Mouse (Mus musculus) embryonic stem cell, embryonic (primary cell): Measurements from ENCODE around the gene Grid2.

Source experiments
- CTCF ChIA-PET, 4 experiments: fragments of 300-600 bp in 2 of 4; fragments of 350-600 bp in 2 of 4; sonication (Branson Sonifier 250); formaldehyde crosslinking; loops; one replicate each; lab custom pipeline; 2022; ENCODE audit warnings: inconsistent platforms in 2 of 4; lab: Charles Lee
- POLR2A ChIA-PET, 4 experiments: fragments of 300-600 bp in 2 of 4; fragments of 350-600 bp in 2 of 4; sonication (Branson Sonifier 250); formaldehyde crosslinking; loops; one replicate each; lab custom pipeline; 2022; ENCODE audit warnings: antibody characterized with exemption in 4 of 4, inconsistent platforms in 1 of 4; lab: Charles Lee

The Grid2 gene

DNA sequence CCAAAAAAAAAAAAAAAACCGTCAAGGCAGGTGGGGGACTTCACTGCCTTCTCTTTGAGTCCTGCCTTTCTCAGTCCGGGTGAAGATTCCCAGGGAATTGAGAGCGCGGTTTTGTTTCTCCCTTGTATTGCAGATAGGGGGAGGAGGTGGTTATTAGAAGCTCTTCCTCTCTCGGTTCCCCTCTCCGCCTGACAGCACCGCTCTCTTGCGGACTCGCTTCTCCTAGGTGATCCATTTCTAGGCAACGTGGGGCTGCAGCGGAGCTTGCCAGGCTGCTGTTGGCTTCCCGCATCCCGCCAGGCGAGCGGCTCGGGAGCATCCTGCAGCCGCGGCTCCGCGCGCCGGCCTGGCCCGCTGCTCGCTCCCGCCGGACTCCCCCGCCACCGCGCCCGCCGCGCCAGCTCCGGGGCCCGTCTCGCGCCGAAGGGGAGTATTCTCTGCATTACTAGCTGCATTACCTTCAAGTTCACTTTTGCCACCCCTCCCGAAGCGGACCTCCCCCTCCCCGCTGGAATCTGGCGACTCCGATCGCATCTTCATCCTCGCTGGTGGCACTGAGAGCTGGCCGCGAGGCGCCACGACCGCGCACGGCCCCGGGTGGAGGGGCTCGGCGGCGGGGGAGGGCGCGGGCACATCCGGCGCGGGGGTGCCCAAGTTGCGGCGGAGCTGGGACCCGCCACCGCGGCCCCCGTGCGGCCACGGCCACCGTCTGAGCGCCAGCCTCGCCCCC is at the start of gene Grid2:
Gene Grid2, plus strand, starts transcription at position 51 of the 730 bp plus-strand sequence.
- CTCF ChIA-PET = no interaction called here
- POLR2A ChIA-PET = no interaction called here

DNA sequence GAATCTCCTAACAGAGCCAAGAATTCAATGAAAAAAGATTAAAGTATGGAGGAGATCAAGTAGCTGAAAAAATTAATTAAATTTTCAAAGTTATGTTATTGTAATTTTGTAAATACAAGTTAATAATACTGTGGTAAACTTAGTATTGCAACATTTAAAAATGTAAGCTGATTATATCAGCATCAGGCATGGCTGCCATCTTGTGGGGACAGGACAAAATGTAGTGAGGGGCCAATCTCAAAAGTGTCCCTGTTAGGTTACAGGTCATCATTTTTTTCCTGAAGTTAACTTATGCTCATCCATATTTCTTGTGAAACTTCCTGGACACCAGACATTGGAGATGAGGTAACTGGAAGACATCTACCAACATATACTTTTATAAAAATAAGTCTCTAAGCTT is 4.9 kb upstream of the Grid2 start:
- CTCF ChIA-PET = no interaction called here
- POLR2A ChIA-PET = no interaction called here

DNA sequence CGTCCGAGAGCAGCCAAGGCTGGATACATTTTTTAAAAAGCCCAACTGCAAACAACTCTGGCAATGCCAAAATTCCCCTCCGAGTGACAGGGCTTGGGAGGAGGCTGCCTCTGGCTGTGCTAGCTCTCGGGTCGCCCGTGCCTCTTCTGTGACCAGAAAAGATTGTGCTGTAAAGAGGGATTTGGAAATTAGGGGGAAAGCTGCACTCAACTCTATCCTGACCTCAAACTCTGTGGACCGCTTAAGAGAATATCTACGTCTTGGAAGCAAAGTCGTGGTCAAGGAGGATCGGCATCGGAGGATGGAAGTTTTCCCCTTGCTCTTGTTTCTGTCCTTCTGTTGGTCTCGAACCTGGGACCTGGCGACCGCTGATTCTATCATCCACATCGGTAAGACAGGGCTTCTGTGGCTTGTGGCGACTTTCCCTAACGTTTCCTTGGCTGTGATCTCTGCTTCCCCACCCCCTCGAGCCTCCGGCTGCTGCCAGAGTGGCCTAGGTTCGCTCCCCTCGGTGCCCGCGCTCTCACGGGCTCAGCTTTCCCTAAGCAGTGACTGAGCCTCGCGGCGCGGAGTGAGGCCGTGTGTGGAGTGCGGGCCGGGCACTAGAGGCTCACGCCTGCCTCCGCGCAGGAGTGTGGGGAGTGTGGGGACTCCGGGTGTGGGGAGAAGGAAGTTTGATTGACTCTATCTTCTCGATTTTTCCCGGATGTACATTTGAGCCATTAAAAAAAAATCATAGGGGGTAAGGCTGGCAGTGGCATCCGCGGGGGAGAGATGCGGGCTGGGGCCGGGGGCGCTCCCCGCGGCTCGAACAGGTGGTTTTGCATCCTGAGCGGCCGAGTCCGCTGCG is 1.1 kb downstream of the Grid2 start:
- ChIA-PET POLR2A (interaction anchor here in 2 of 4 experiments (0.6 to 0.7 kb wide), 2 partner anchors 44 to 748 kb away, joined by 3 to 7 read pairs; no protein-coding TSS in a partner anchor), CTCF (no interaction called here)

DNA sequence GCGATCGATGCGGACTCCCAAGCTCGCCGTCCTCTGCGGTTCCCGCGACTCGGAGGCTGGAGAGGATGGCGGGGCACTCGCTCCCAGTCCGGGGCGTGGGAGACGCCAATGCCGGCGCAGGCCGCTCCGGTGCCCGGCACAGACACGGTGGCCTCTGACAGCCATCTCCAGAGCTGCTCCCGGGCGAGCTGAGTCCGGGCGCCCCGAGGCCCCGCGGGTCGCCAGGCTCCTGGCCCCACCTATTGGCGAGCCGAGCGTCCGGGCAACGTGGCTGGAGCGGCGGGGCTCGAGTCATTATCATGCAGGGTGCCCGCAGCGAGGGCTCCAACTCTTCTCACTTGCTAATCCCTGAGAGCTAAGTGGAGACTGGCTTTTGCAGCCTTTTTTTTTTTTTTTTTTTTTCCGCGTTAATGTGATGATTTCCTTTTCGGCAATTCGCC is 1.8 kb downstream of the Grid2 start:
- POLR2A ChIA-PET = interaction anchor here in 2 of 4 experiments (0.6 to 0.7 kb wide), 2 partner anchors 43 to 749 kb away, joined by 3 to 7 read pairs; no protein-coding TSS in a partner anchor
- CTCF ChIA-PET = interaction anchor here in 1 of 4 experiments (0.8 kb wide), 1 partner anchor 658 kb away, joined by 10 read pairs; no protein-coding TSS in a partner anchor

DNA sequence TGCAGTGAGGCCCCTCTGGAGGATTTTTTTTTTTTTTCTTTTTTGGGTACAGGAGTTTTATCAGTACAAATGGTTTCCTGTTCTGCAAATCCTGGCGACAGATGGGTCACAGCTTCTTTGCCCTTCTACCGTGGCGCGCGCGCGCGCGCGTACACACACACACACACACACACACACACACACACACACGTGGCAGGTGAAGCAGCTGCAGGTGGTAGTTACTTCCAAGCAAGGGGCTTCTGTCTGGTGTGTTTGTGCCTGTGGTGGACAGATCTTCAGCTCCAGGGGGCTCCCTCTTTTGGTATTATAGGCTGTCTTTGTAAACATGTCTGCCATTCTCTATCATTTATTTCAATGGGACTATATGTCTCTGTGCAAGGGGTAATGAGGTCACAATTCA is 2.2 kb downstream of the Grid2 start:
- CTCF ChIA-PET = interaction anchor here in 1 of 4 experiments (0.8 kb wide), 1 partner anchor 659 kb away, joined by 10 read pairs; no protein-coding TSS in a partner anchor
- POLR2A ChIA-PET = interaction anchor here in 2 of 4 experiments (0.6 to 0.7 kb wide), 2 partner anchors 42 to 749 kb away, joined by 3 to 7 read pairs; no protein-coding TSS in a partner anchor

DNA sequence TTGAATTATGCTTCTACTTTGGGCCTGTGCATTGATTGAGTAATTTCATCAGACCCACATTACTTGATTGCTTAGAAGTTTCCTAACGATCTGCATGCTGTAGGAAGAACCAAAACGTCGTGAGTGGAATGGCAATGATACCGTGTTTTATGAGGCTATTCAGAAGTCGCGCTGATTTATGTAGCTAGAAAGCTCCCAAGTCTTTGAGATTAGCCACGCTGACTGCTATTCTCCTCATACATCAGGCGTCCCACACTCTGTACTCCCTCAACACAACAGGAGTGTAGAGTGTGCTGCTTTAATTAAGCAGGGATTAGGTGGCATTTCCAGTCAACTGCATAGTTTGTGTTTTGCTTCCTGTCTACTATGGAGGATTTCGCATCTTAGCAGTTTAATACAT is 4.1 kb downstream of the Grid2 start:
- POLR2A ChIA-PET = no interaction called here
- CTCF ChIA-PET = no interaction called here

DNA sequence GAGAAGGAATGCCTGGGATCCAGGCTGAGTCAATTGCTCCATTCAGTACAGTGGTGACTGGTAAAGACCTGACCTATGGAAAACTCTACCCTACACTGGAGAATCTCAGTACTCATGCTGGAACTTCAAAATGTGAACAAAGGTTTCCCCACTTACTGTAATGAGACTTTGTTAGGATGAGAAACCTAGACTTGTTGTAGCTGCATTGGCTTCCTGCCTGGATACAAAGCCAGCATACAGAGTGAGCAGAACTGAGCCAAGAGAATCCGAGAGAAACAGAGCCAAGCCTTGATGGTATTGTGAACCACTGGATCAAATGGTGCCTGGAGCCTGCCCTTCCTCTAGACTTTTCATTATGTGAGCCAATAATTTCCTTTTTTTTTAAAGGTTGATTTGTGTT is 28.7 kb downstream of the Grid2 start:
- ChIA-PET POLR2A (no interaction called here), CTCF (no interaction called here)

DNA sequence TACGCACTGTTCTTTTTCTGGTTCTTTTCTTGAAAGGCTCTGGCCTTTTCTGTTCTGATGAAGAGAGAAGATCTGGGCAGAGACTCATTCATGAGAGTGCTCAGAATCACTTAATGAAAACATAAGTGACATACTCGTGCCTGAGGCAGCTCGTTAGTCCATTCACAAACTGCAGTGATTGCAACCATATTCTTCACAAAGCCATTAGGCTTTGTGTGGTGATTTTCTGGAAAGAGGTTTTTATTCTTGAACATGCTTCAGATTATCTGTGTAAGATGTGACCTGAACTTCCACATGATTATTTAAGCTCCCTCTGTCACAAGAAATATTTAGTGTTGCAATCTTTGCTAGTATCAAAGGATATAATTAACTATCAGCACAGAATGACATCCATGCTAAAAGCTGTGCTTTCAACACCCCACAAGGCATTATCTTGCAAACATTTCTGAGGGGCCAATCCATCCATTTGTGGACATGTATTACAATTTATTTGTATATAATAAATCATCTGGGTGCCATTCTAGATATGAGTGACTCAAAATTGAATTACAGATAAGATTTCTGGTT is 86.8 kb downstream of the Grid2 start:
- ChIA-PET POLR2A (no interaction called here), CTCF (no interaction called here)

DNA sequence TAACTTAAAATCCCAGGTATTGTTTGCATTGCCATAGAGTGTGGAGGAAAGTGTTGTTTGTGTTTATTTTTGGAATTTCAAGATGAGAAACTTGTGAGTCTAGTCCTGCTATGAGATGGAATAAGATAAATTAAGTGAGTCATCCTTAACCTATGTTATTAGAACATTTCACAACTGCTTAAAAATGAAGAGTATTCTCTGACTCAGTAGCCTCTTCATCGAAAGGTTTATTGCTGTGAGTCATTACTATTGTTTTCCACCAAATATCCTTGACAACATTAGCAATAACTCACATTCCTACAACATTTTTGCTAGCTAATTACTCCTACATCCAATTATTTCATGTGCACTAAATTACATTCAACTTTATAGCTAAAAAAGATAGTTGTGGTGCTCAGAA is 91.3 kb downstream of the Grid2 start:
- POLR2A ChIA-PET = no interaction called here
- CTCF ChIA-PET = no interaction called here

DNA sequence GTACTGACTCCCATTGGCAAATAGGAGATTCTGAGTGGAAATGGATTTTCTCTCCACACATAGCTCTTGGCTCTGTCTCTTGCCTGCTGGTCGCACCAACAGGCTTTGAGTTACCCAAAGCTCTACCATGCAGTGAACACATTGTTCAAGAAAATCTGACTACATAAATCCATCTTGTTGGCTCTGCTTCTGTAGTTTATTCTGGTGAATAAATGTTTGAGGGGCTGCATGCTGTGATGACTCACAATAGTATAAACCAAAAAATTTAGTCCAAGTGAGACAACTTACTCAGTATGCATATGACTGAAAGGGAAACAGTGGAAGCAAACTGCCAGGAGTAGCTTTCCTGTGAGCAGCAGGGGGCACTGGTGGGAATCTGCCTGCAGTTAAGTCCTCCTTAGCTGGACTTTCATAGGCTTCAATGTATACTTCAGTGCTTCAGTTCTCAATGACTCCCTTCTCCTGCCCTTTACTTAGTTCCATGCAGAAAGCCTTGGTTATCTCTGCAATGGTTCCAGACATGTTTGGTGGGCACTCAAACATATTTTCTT is 125.5 kb downstream of the Grid2 start:
- ChIA-PET POLR2A (no interaction called here), CTCF (interaction anchor here in 2 of 4 experiments (0.7 kb wide), 2 partner anchors 132 to 1615 kb away, joined by 3 to 5 read pairs; no protein-coding TSS in a partner anchor)

DNA sequence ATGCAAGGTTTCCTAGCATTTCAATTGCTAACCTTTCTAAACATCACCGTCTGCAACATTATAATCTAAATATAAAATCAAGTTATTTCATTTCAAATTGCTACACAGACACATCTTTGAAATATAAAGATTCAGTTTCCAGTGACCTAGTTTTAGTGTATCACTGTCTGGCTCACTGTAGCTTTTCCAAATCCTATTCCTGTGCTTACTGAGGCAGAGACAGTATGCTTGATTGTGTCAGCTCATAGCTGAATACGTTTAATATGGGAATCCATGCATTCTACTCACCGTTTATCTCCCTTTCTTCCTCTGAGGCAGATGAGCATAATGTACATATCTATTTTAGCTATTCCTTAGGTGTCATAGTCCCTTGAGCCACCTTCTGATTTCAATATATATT is 146.0 kb downstream of the Grid2 start:
- POLR2A ChIA-PET = no interaction called here
- CTCF ChIA-PET = no interaction called here

DNA sequence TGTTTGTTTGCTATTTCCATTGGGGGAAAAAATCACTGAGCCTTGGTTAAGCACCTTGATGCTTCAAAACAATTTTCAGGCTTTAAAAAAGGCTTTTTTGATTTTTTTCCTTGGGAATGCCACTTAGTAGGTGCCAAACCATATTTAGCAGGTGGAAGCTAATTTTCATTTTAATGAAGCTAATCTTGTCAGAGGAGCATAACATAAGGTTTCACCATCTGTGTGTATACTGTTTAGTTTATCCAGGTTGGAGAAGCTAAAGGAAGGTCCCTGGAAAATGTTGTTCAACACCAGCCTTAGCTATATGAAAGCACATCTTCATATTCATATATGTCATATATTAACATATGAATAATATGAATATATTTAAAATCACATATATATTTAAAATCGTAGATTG is 161.9 kb downstream of the Grid2 start:
- ChIA-PET POLR2A (no interaction called here), CTCF (no interaction called here)

DNA sequence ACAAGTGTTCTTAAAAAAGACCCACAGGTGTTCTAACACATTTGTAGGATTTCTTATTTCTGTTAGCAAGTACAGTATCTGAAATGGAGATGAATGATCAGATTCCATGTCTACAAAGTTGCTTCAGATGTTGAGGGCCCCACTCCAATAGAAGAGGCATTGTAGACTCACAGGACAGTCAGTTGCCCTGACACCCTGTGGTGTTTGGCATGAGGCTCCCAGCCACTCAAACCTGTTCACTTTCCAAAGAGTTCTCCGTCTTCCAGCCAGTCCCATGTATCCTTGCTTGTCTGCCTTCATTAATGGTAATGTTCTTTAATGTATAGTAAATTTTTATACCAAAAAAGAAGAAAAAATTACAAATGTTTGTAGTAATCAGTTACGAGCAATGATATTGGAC is 177.1 kb downstream of the Grid2 start:
- ChIA-PET POLR2A (no interaction called here), CTCF (no interaction called here)

DNA sequence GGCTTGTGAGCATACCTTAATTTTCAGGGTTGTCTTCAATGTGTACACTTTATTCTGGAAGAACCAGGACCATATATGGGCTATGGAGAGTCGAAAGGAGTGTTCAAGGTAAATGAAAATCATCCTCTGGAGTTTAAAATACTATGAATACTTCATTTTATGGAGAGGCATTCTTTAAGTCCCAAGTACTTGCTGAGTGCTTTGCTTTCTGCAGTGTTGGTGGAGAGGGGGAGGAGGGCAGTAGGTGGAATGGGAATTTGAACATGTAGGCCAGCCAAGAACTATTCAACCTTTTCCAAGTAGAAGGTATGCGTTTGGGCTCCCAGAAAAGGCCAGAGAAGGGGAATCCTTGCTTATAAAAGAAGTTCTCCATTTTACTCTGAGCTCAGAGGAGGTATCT is 192.5 kb downstream of the Grid2 start:
- ChIA-PET POLR2A (no interaction called here), CTCF (no interaction called here)

DNA sequence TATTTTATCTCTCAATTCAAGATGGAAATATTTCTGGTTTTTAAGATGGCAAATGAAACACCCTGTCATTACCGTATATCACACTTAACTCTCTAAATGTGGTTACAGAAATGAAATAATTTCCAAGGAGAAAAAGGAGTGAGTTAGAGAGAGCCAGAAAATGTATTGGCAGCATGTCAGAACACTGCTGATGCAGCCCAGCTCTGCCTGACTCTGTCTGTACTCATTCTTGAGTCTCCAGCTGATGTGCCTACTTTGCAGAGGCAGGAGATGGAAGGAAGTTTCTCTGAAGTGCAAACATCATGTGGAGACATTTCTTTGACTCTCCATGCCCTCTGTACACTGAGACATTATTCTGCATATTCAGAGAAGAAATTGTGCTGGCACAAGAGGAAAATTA is 226.5 kb downstream of the Grid2 start:
- POLR2A ChIA-PET = no interaction called here
- CTCF ChIA-PET = no interaction called here

DNA sequence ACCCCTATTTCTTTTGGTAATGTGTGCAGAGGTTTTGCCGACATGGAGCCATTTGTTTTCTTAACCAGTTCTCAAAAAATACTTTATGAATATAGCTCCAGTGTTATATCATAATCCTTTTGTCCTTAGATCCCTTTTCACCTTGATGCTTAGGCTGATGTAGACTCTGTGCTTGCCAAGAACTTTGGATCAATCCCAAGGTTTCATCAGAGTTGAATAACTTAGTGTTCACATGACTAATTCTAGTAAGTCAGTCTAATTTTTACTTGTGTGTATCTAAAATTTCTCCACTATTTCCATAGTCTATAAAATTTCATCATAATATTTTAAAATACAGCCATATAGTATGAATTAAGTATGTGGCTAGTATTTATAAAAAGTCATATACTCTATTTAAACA is 259.3 kb downstream of the Grid2 start:
- ChIA-PET CTCF (no interaction called here), POLR2A (no interaction called here)

DNA sequence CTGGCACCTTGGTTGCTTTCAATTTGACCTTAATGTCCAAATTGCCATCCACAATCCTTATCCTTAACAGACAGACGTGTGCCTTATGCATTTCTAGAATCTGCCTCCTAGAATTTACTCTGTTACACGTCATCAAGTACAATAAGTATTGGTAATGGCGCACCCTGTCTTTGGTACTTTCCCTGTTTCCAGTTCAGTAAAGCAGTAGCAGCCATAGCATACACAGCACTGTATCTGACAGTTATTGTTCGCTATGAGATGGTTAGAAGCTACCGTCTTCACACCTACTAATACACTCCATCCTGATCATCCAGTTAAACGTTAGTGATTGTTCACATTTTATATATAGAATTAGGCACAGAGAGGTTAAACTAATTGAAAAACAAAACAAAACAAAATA is 260.3 kb downstream of the Grid2 start:
- ChIA-PET CTCF (no interaction called here), POLR2A (no interaction called here)

DNA sequence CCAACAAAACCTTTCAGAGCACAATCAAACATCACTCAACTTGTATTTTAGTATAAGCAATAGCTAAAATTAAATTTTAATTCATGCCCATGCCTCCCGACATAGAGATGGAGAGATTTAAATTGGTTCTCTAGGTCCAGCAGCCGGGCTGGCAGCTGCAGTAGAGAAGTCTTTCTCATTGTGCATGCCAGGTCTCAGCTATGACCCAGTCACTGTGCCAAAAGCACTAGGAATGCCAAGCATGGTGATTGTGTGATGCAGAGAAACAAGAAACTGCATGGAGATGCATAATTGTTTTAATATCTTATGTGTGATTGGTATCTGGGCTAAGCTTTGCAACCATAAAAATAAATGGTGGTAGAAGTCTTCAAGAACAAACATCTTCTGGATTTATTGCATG is 276.1 kb downstream of the Grid2 start:
- CTCF ChIA-PET = no interaction called here
- POLR2A ChIA-PET = no interaction called here

DNA sequence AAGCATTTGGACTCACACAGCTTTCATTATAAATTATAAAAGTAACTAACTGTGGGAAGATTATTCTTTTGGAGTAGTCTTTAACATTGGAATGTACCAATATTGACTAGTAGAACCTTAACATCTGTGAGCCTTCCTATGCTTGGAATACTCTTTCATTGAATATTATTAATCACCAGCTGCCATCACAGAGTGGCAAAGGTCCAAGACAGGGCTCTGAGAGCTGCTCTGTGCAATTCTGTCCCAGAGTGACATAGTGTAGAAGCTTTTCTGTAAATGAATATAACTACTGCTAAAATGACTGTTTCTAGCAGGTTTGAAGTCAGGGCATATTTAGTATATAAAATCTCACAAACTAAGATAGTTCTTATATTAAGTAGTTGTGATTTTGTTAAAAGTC is 277.2 kb downstream of the Grid2 start:
- POLR2A ChIA-PET = no interaction called here
- CTCF ChIA-PET = interaction anchor here in 1 of 4 experiments (0.5 kb wide), 1 partner anchor 14 kb away, joined by 4 read pairs; no protein-coding TSS in a partner anchor

DNA sequence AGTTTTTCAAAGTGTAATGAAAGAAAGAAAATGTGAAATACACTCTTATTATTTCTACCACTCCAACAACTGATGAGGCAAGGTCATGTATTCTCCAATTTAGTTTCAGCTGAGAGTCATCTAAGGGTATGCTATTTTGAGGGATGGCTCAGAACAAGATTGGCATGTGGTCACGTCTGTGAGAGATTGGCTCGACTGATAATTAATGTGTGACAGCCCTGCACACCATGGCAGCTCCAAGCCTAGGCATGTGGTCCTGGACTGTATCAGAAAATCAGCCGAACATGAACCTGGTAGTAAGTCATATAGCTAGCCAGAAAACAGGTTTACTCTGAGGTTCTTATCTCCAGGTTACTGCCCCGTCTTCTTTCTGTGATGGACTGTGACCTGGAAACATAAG is 292.1 kb downstream of the Grid2 start:
- ChIA-PET POLR2A (no interaction called here), CTCF (no interaction called here)
